Mouse (Mus musculus) hindbrain, postnatal 0 days (tissue): ENCODE data around the gene Sdad1. TPM values are rescaled to one million over a fixed set of nuclear protein-coding genes. Genes with fewer than 3 reads are reported as not detected.

Experiments used
- ATAC-seq: fragments of 200-750 bp; cut with Nextera tagmentation; 2 replicates; pipeline ENCODE4 v1.8.0; 2017; ENCODE audit warnings: mild to moderate bottlenecking, moderate TSS enrichment, moderate library complexity
- DNase-seq: peaks from one replicate; pipeline ENCODE4 v3.0.0-alpha.2; 2015; ENCODE audit warnings: low spot score
- H3K27ac ChIP-seq: fragments of 300-500 bp; sonication (generic); 2 replicates; pipeline ENCODE4 v1.5.1; 2014; ENCODE audit warnings: mild to moderate bottlenecking
- H3K27me3 ChIP-seq: fragments of 300-500 bp; sonication (generic); 2 replicates; pipeline ENCODE4 v1.6.1; 2014; ENCODE audit warnings: low read length, mixed read lengths; ENCODE audit not compliant: insufficient read depth
- H3K36me3 ChIP-seq: fragments of 300-500 bp; sonication (generic); 2 replicates; pipeline ENCODE4 v1.6.1; 2014; ENCODE audit warnings: low read length, mixed read lengths; ENCODE audit not compliant: insufficient read depth
- H3K4me1 ChIP-seq: fragments of 300-500 bp; sonication (generic); 2 replicates; pipeline ENCODE4 v1.6.1; 2014; ENCODE audit warnings: antibody characterized with exemption, low read length, mixed read lengths; ENCODE audit not compliant: insufficient read depth
- H3K4me2 ChIP-seq: fragments of 300-500 bp; sonication (generic); 2 replicates; pipeline ENCODE4 v1.6.1; 2014; ENCODE audit warnings: low read depth, mild to moderate bottlenecking, low read length, moderate library complexity, mixed read lengths
- H3K4me3 ChIP-seq: fragments of 300-500 bp; sonication (generic); 2 replicates; pipeline ENCODE4 v1.5.1; 2014; ENCODE audit warnings: low read length
- H3K9ac ChIP-seq: fragments of 300-500 bp; sonication (generic); replicated peaks from 2 replicates; pipeline ENCODE4 v1.6.1; 2014; ENCODE audit warnings: mild to moderate bottlenecking, low read length, moderate library complexity, mixed read lengths
- H3K9me3 ChIP-seq: fragments of 300-500 bp; sonication (generic); 2 replicates; pipeline ENCODE4 v1.6.1; 2016; ENCODE audit warnings: low read length, mixed read lengths
- CTCF ChIP-seq: IDR thresholded peaks from 2 replicates; pipeline ENCODE4 v1.5.1; 2016; ENCODE audit warnings: antibody characterized with exemption, control low read depth, low read depth
- WGBS: fragments of 180-500 bp; shearing (Covaris S2); extraction: QIAGEN DNeasy Blood & Tissue Kit; methylation state at CpG from one replicate; pipeline ENCODE4 v1.1.7; 2014; 5-methylcytosine and 5-hydroxymethylcytosine counted together
- polyA plus RNA-seq: library from polyadenylated mRNA; unstranded; fragments of >200 nt; fragmentation: Nextera tagmentation; extraction: Ambion mirVana; gene quantifications from 2 replicates; pipeline ENCODE4 v1.2.1, GENCODE M21; 2015
- total RNA-seq: library from RNA; depleted of rRNA; stranded (reverse); fragments of >200 nt; gene quantifications from 2 replicates; pipeline ENCODE4 v1.2.3, GENCODE M21; 2014

The Sdad1 gene
- total and polyA plus RNA-seq, 2 experiments from 2014 or later, result 28.3 to 30.6 TPM

- H3K4me3 ChIP-seq, result no peak overlapping the region
- no peak overlapping the region for H3K27ac ChIP-seq
- no peak overlapping the region for H3K4me2 ChIP-seq
- TF ChIP-seq CTCF, result no peak
- peaks cover 4% of the 10 kb centered on the region; the same call in 1 of the 2 replicates for H3K4me1 ChIP-seq
- H3K9me3 ChIP-seq, result no peaks in the 10 kb centered on the region
- ATAC-seq (no peak), DNase-seq (no peak)
- H3K27me3 ChIP-seq, result no peaks in the 10 kb centered on the region
- H3K9ac ChIP-seq, result no peak overlapping the region
- H3K36me3 ChIP-seq, result no peaks in the 10 kb centered on the region
- 75% methylated on average over 7 of the region's 7 CpGs for WGBS
Measured at GRCm38 (mm10) chr5:92313776-92314175, 3.5 kb upstream of the Sdad1 start.

DNA sequence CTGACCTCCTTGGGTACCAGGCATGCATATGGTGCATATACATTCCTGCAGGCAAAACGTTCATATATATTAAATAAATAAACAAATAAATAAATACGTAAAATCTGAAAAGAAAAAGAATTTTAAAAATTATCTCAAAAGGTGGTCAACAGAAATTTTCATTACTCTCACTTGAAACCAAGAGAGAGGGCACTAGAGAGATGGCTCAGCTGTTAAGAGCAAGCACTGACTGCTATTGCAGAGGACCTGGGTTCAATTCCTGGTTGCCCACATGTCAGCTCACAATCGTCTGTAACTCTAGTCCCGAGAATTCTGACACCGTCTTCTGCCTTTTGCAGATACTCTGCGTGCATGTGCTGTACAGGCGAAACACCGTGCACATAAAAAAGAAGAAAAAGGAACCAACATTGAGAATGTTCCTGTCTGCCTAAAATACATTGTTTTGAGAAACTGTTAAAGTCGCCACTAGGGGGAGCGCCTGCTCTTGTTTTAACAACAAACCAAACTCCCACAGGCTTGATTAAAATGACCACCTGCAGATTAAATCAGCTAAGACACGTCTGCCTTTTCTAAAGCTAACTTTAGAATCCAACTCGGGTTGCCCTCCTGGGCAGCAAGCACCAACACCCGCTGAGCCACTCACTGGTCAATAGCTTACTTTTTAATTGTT, 1.9 kb upstream of the Sdad1 start:
- H3K4me2 ChIP-seq, result peak overlapping the region; percentile 21; the same call in 1 of the 2 replicates
- no peak overlapping the region for H3K9ac ChIP-seq
- H3K9me3 ChIP-seq, result no peaks in the 10 kb centered on the region
- peak; percentile 82 for TF ChIP-seq CTCF
- ATAC-seq (no peak), DNase-seq (peak; percentile 96)
- 16% methylated on average over 13 of the region's 13 CpGs for WGBS
- H3K27me3 ChIP-seq, result no peaks in the 10 kb centered on the region
- H3K4me1 ChIP-seq, result peaks cover 5% of the 10 kb centered on the region
- H3K27ac ChIP-seq, result no peak overlapping the region
- no peak overlapping the region for H3K4me3 ChIP-seq
- H3K36me3 ChIP-seq, result no peaks in the 10 kb centered on the region

DNA sequence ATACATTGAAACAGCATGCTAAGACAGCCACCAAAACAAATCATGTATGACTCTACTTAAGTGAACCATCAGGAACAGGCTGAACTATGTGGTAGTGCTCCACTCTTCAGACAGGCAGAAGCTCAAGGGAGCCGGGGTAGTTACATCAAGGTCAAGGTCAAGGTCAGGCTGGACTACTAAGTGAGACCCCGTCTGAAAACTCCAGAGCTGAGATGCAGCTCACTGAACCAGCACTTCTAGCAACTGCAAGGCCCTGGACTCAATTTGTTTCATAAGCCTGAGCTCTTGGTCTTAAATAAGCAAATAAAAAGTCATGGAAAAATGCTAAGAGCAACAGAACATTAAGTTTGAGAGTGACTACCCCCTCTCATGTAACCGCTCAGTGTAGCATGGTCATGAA, 6.0 kb downstream of the Sdad1 start:
- Histone ChIP-seq H3K9me3 (no peaks in the 10 kb centered on the region), H3K36me3 (peaks cover 50% of the 10 kb centered on the region), H3K4me2 (no peak overlapping the region), H3K4me3 (no peak overlapping the region), H3K27ac (no peak overlapping the region), H3K27me3 (no peaks in the 10 kb centered on the region), H3K9ac (no peak overlapping the region), H3K4me1 (peaks cover 5% of the 10 kb centered on the region)
- ATAC-seq (no peak), DNase-seq (no peak)
- WGBS, result 85% methylated on average over 3 of the region's 3 CpGs
- no peak for TF ChIP-seq CTCF

GRCm38 (mm10) chr5:92302149-92302840, 8.0 kb downstream of the Sdad1 start:
- no peaks in the 10 kb centered on the region for H3K9me3 ChIP-seq
- H3K4me2 ChIP-seq, result no peak overlapping the region
- no peak overlapping the region for H3K4me3 ChIP-seq
- H3K27me3 ChIP-seq, result no peaks in the 10 kb centered on the region
- WGBS, result 82% methylated on average over 13 of the region's 13 CpGs
- no peaks in the 10 kb centered on the region for H3K4me1 ChIP-seq
- H3K9ac ChIP-seq, result no peak overlapping the region
- H3K36me3 ChIP-seq, result peaks cover 57% of the 10 kb centered on the region
- DNase-seq (no peak), ATAC-seq (no peak)
- no peak for TF ChIP-seq CTCF
- no peak overlapping the region for H3K27ac ChIP-seq

- ATAC-seq, result no peak
- H3K27ac ChIP-seq, result no peak overlapping the region
- H3K4me2 ChIP-seq, result no peak overlapping the region
- H3K36me3 ChIP-seq, result peaks cover 61% of the 10 kb centered on the region
- H3K27me3 ChIP-seq, result no peaks in the 10 kb centered on the region
- no peaks in the 10 kb centered on the region for H3K9me3 ChIP-seq
- DNase-seq, result no peak
- no peak overlapping the region; the same call in 1 of the 2 replicates for H3K9ac ChIP-seq
- 93% methylated on average over 2 of the region's 2 CpGs for WGBS
- TF ChIP-seq CTCF, result no peak
- no peak overlapping the region for H3K4me3 ChIP-seq
- H3K4me1 ChIP-seq, result no peaks in the 10 kb centered on the region
Measured at GRCm38 (mm10) chr5:92294525-92294924, 15.8 kb downstream of the Sdad1 start.

DNA sequence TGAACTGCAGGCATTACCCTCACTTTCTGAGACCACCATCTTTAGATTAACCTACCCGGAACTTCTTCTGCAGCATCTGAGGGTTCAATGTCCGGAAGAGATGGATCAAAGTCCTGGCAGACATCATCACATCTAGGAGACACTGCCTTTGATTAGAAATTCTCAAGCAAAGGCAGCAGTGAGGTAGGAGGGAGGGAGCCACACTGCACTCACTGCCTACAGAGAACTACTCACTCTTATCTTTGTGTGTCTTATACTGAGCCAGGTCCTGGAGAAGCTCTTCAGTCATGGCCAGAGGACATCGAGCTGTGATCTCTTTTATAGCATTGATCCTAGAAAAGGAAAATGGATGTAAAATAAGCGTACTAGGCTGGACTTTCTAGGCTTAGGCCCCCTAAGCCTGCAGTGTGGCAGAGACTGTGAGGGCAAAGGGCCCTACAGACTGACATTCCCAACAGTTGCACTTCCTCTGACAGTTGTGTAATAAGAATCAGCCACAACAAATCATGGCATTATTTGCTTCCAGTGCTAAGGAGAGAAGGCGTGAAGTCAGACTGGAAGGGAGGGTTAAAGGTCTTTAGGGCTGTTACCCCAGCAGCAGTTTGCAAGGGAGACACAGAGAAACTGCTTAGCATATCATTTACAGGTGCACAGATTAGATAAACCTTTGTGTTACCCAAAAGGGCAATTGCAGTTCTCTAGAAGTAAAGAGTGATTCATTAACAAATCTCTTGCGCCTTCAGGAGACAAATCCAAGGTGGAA, 18.4 kb downstream of the Sdad1 start:
- Histone ChIP-seq H3K4me2 (no peak overlapping the region), H3K27ac (no peak overlapping the region), H3K27me3 (no peaks in the 10 kb centered on the region), H3K4me3 (no peak overlapping the region), H3K9me3 (no peaks in the 10 kb centered on the region), H3K4me1 (no peaks in the 10 kb centered on the region), H3K36me3 (peaks cover 74% of the 10 kb centered on the region), H3K9ac (no peak overlapping the region)
- ATAC-seq (no peak), DNase-seq (no peak)
- WGBS, result 96% methylated on average over 6 of the region's 6 CpGs
- no peak for TF ChIP-seq CTCF

- Histone ChIP-seq H3K4me2 (no peak overlapping the region), H3K9me3 (no peaks in the 10 kb centered on the region), H3K36me3 (peaks cover 69% of the 10 kb centered on the region), H3K27ac (no peak overlapping the region), H3K4me3 (no peak overlapping the region), H3K4me1 (no peaks in the 10 kb centered on the region), H3K27me3 (no peaks in the 10 kb centered on the region), H3K9ac (no peak overlapping the region)
- WGBS, result 79% methylated on average over 6 of the region's 6 CpGs
- DNase-seq, result no peak
- no peak for TF ChIP-seq CTCF
- no peak for ATAC-seq
Measured at GRCm38 (mm10) chr5:92287840-92288239, 22.4 kb downstream of the Sdad1 start.
